Mouse (Mus musculus) intestine, embryonic 14.5 days (tissue): Measurements from ENCODE around the gene R3hdm2. TPM values are rescaled to one million over a fixed set of nuclear protein-coding genes. Genes with fewer than 3 reads are reported as not detected.

ENCODE experiments used
- ATAC-seq: fragments of 200-750 bp; cut with Nextera tagmentation; replicated peaks from 2 replicates; pipeline ENCODE4 v1.8.0; 2017; ENCODE audit warnings: low read depth, moderate number of reproducible peaks, moderate TSS enrichment, moderate library complexity; ENCODE audit not compliant: low FRiP score, low TSS enrichment
- DNase-seq: peaks from one replicate; pipeline ENCODE4 v3.0.0-alpha.2; 2018; ENCODE audit warnings: low spot score
- H3K27ac ChIP-seq: fragments of 300-500 bp; sonication (generic); 2 replicates; pipeline ENCODE4 v1.5.1; 2014; ENCODE audit warnings: low read depth, mild to moderate bottlenecking, control low read depth
- H3K27me3 ChIP-seq: fragments of 300-500 bp; sonication (generic); replicated peaks from 2 replicates; pipeline ENCODE4 v1.6.1; 2014; ENCODE audit warnings: low read length, control low read depth; ENCODE audit not compliant: control insufficient read depth, insufficient read depth
- H3K36me3 ChIP-seq: fragments of 300-500 bp; sonication (generic); 2 replicates; pipeline ENCODE4 v1.6.1; 2014; ENCODE audit warnings: low read length, control low read depth; ENCODE audit not compliant: control insufficient read depth, insufficient read depth
- H3K4me1 ChIP-seq: fragments of 300-500 bp; sonication (generic); replicated peaks from 2 replicates; pipeline ENCODE4 v1.6.1; 2014; ENCODE audit warnings: low read length, control low read depth, mixed read lengths; ENCODE audit not compliant: control insufficient read depth, insufficient read depth
- H3K4me2 ChIP-seq: fragments of 300-500 bp; sonication (generic); 2 replicates; pipeline ENCODE4 v1.6.1; 2014; ENCODE audit warnings: low read length
- H3K4me3 ChIP-seq: fragments of 300-500 bp; sonication (generic); 2 replicates; pipeline ENCODE4 v1.5.1; 2014; ENCODE audit warnings: low read depth, low read length, control low read depth, mixed read lengths
- H3K9ac ChIP-seq: fragments of 300-500 bp; sonication (generic); 2 replicates; pipeline ENCODE4 v1.6.1; 2014; ENCODE audit warnings: mild to moderate bottlenecking, low read length
- H3K9me3 ChIP-seq: fragments of 300-500 bp; sonication (generic); 2 replicates; pipeline ENCODE4 v1.6.1; 2016; ENCODE audit warnings: low read length, control low read depth; ENCODE audit not compliant: control insufficient read depth
- WGBS: fragments of 180-500 bp; shearing (Covaris S2); extraction: QIAGEN DNeasy Blood & Tissue Kit; methylation state at CpG from one replicate; pipeline ENCODE4 v1.1.7; 2014; 5-methylcytosine and 5-hydroxymethylcytosine counted together
- polyA plus RNA-seq: library from polyadenylated mRNA; unstranded; fragments of >200 nt; fragmentation: Nextera tagmentation; extraction: Ambion mirVana; gene quantifications from 2 replicates; pipeline ENCODE4 v1.2.1, GENCODE M21; 2014

R3hdm2 gene
- polyA plus RNA-seq, 1 experiment from 2014 or later = 31.5 TPM

DNA sequence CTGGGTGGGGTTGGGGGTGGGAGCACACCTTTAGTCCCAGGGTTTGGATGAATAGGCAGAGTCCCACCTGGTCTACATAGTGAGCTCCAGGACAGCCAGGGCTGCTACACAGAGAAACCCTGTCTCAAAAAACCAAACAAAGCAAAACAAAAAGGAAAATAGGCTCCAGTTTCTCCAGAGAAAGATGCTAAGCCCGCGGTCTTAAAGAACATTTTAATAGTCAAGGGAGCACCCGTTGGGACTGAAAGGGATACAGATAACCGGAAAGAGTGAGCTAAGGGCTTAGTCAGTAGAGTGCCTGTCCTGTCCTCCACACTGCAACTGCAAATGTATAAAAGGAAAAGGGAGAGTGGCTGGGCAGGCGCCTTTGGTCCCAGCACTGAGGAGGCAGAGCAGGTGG, 13.0 kb upstream of the R3hdm2 start:
- Histone ChIP-seq H3K27me3 (no peaks in the 10 kb centered on the region), H3K4me1 (peaks cover 4% of the 10 kb centered on the region; the same call in 1 of the 2 replicates), H3K9ac (no peak overlapping the region), H3K9me3 (no peaks in the 10 kb centered on the region), H3K36me3 (no peaks in the 10 kb centered on the region), H3K4me3 (no peak overlapping the region), H3K27ac (no peak overlapping the region), H3K4me2 (no peak overlapping the region)
- WGBS = 76% methylated on average over 5 of the region's 5 CpGs
- ATAC-seq (no peak), DNase-seq (no peak)

DNA sequence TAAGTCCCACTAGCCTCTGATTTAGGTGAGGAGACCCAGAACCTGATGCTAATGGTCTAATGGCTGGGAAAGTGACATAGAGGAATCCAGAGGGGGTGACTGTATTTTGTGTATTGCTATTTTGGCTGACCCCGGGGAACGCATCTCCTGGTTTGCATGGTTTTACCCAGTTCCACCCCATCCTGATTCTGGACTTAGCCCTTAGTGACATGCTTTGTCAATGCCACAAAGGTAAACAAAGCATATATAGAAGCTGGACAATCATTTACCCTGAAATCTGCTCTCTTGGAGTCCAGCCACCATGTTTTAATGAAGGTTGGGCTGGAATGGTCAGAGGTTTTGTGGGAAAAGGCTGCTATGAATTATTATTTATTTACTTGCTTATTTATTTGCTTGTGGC, 11.9 kb upstream of the R3hdm2 start:
- 47% methylated on average over 2 of the region's 2 CpGs for WGBS
- no peak overlapping the region for H3K4me2 ChIP-seq
- H3K4me3 ChIP-seq = no peak overlapping the region
- no peak overlapping the region for H3K9ac ChIP-seq
- H3K9me3 ChIP-seq = no peaks in the 10 kb centered on the region
- H3K27me3 ChIP-seq = no peaks in the 10 kb centered on the region
- no peaks in the 10 kb centered on the region for H3K36me3 ChIP-seq
- DNase-seq (no peak), ATAC-seq (no peak)
- H3K27ac ChIP-seq = no peak overlapping the region
- H3K4me1 ChIP-seq = peaks cover 4% of the 10 kb centered on the region; the same call in 1 of the 2 replicates

- Histone ChIP-seq H3K36me3 (no peaks in the 10 kb centered on the region), H3K4me2 (no peak within 1 kb of the TSS), H3K4me3 (no peak within 1 kb of the TSS), H3K9ac (no peak within 1 kb of the TSS), H3K27ac (no peak within 1 kb of the TSS), H3K9me3 (no peaks in the 10 kb centered on the region), H3K27me3 (no peaks in the 10 kb centered on the region), H3K4me1 (peaks cover 4% of the 10 kb centered on the region; the same call in 1 of the 2 replicates)
- no peak for ATAC-seq
- WGBS = 69% methylated on average over 22 of the region's 22 CpGs
- no peak for DNase-seq
These were observed 10.0 kb upstream of the R3hdm2 start, which contains the start of gene Inhbc for GRCm38 (mm10) chr10:127369834-127370820. Gene Inhbc, minus strand, starts transcription at chr10:127370431.

GRCm38 (mm10) chr10:127371023-127371422, 9.1 kb upstream of the R3hdm2 start:
- Histone ChIP-seq H3K4me1 (peaks cover 4% of the 10 kb centered on the region; the same call in 1 of the 2 replicates), H3K27ac (no peak overlapping the region), H3K36me3 (no peaks in the 10 kb centered on the region), H3K4me2 (no peak overlapping the region), H3K9ac (no peak overlapping the region), H3K27me3 (no peaks in the 10 kb centered on the region), H3K4me3 (no peak overlapping the region), H3K9me3 (no peaks in the 10 kb centered on the region)
- WGBS = 83% methylated on average over 2 of the region's 2 CpGs
- no peak for ATAC-seq
- DNase-seq = no peak

GRCm38 (mm10) chr10:127377700-127378099, 2.4 kb upstream of the R3hdm2 start:
- peaks cover 10% of the 10 kb centered on the region for H3K4me1 ChIP-seq
- no peak overlapping the region for H3K9ac ChIP-seq
- H3K9me3 ChIP-seq = no peaks in the 10 kb centered on the region
- H3K27ac ChIP-seq = no peak overlapping the region
- H3K4me3 ChIP-seq = no peak overlapping the region
- no peaks in the 10 kb centered on the region for H3K36me3 ChIP-seq
- ATAC-seq = no peak
- no peaks in the 10 kb centered on the region for H3K27me3 ChIP-seq
- 65% methylated on average over 3 of the region's 3 CpGs for WGBS
- H3K4me2 ChIP-seq = no peak overlapping the region
- no peak for DNase-seq

DNA sequence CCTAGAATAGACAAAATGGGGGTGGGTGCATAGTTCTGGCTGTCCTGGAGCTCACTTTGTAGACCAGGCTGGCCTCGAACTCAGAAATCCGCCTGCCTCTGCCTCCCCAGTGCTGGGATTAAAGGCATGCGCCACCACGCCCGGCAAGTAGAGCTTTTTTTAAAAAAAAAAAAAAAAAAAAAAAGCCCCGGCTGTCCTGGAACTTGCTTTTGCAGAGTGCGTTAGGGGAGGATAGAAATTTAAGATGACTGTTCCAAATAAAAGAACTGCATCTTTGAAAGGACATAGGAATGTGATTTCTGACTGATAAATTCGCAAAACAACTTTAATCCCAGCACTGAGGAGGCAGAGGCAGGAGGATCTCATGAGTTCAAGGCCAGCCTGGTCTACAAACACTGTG, 473 bp upstream of the R3hdm2 start:
- no peak for DNase-seq
- Histone ChIP-seq H3K27me3 (no peaks in the 10 kb centered on the region), H3K4me1 (peaks cover 14% of the 10 kb centered on the region), H3K27ac (peak overlapping the region; percentile 90; the same call in 1 of the 2 replicates), H3K4me3 (peak overlapping the region; percentile 70), H3K4me2 (peak overlapping the region; percentile 56), H3K36me3 (no peaks in the 10 kb centered on the region), H3K9ac (no peak overlapping the region; the same call in 1 of the 2 replicates), H3K9me3 (no peaks in the 10 kb centered on the region)
- WGBS = 88% methylated on average over 8 of the region's 8 CpGs
- ATAC-seq = no peak

DNA sequence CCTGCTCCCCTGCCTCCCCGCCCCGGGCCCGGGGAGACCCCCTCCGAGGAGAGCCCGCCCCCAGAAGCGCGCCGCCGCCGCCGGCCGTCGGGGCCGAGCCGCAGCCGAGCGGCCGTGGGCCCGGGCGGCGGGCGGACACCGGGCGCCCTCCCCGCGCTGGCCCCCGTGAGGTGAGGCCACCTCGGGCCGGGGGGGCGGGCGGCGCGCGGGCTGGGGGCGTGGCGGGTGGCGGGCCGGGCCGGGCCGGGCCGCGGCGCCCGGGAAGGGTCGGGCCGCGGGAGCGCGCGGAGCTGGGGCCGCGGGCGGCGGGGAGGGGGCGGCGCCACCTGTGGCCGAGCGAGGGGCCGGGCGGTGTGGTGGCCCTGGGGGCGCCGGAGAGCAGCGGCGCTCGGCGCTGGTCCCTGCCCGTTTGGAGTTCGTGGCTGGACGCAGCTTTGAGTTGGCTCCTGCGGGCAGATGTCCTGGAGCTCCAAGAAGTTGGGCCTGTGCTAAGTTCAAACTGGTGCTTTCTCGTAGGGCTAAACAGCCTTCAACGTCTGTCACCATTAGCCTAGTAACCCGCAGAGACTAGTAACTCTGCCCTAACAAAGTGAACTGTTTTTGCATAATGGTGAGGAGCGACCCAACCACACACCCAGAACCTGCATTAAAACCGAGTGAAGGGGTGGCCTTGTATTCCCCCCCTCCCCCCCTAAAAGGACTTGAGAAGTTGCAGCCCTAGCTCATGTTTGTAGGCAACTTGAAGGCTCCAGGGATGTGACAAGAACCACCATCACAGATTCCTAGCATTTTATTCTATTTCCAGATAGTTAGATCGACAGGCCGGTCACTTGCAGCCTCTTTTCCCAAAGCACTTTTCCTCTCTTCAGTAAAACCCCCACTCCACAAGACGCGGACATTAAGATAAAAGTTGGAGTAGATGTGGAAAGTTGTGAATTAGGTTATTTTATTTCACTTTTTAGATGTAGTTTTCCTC, 928 bp downstream of the R3hdm2 start:
- ATAC-seq (peak; percentile 83), DNase-seq (peak; percentile 84)
- Histone ChIP-seq H3K27me3 (no peaks in the 10 kb centered on the region), H3K4me2 (peak overlapping the region; percentile 74), H3K9ac (peak overlapping the region; percentile 84), H3K27ac (peak overlapping the region; percentile 90), H3K4me1 (peaks cover 18% of the 10 kb centered on the region), H3K4me3 (peak overlapping the region; percentile 70), H3K36me3 (no peaks in the 10 kb centered on the region), H3K9me3 (no peaks in the 10 kb centered on the region)
- 1% methylated on average over 58 of the region's 79 CpGs for WGBS

DNA sequence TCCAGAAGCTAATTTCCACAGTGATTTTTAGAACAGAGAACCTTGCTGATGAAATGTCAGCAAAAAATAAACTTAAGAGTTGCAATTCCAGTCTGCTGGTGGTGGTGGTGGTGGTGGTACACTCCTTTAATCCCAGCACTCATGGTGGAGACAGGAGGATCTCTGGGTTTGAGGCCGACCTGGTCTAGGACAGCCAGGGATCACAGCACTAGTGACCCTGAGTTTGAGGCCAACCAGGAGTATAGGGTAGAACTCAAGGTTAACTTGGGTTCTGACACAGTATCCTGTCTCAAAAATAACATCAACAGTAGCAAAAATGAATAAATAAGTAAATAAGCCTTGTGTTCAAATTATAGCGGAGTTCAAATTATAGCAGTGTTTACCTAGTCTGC, 1.6 kb downstream of the R3hdm2 start:
- no peaks in the 10 kb centered on the region for H3K9me3 ChIP-seq
- H3K27ac ChIP-seq = peak overlapping the region; percentile 90
- no peak for ATAC-seq
- H3K9ac ChIP-seq = peak overlapping the region; percentile 84
- no peaks in the 10 kb centered on the region for H3K27me3 ChIP-seq
- peak overlapping the region; percentile 74 for H3K4me2 ChIP-seq
- peak overlapping the region; percentile 70 for H3K4me3 ChIP-seq
- H3K36me3 ChIP-seq = no peaks in the 10 kb centered on the region
- peaks cover 21% of the 10 kb centered on the region for H3K4me1 ChIP-seq
- 48% methylated on average over 2 of the region's 2 CpGs for WGBS
- no peak for DNase-seq
